Mouse (Mus musculus): Measurements from ENCODE around the gene Mrpl40.

Mrpl40 gene

DNA sequence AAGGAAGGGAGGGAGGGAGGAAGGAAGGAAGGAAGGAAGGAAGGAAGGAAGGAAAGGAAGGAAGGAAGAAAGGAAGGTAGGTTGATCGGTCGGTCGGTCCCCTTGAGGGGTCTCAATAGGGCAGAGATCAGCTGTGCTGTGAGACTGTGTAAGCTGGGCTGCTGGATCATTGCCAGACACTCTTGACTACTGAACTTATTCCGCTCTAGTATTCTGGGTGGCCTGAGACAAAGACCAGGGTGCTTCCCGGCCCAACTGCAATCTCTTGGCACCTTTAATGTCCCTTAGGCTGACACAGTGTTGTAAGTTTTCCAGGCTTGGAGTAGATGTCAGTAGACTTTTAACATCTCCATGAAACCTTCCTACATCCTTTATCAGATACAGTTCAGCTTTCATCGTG, 47.6 kb downstream of the Mrpl40 start:
- no peak for DNase-seq (ENCODE audit: low spot score in 2 of 2)

DNA sequence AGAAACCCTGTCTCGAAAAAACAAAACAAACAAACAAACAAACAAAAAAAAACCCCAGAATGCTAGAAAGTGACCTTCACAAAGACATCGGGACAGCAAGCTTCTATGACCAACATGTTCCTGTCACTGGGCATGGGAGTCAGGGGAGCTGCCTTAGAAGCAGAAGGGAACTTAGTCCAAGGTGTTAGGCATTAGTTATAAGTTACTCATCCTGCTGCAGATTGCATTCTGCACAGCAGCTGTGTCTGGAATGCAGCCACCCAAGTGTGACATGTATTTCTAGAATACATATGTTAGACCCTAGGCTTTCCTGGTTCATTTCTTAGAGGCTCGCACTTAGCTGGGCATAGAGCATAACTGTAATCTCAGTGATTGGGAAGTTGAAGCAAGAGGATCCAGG, 48.0 kb downstream of the Mrpl40 start:
- DNase-seq (ENCODE audit: low spot score in 2 of 2): no peak

DNA sequence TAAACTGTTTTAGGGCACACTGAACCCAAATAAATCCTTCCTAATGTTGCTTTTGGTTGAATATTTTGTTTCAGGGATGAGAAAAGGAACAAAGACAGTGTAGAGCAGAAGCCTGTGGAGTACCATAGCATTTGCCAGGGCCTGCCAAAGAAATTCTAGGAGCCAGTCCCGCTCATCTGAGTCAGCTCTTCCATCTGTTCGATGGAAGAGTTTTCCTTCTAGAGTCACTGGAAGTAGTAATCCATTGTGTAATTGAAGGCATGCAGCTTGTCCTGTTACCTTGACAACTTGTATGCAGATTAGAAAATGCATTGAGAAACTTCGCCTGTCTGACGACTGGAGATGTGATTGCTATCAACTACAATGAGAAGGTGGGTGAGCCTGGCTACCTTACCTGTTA, 53.7 kb downstream of the Mrpl40 start:
- no peak for DNase-seq (ENCODE audit: low spot score in 2 of 2)

DNA sequence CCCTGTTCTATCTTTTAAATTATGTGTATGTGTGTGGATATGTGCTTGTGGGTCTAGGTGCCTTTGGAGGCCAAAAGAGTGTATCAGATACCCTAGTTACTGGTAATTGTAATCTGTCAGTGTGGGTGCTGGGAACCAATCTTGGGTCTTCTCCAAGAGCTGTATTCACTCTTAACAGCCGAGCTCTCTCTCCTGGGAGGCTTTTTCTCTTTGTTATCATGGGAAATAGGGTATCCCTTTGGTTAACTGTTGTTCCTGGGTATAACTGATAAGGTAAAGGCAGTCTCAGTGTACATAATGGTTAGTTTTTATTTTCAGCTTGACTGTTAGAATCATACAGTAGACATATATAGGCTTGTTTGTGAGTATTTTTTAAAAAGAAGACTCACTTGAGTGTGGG, 54.3 kb downstream of the Mrpl40 start:
- no peak for DNase-seq (ENCODE audit: low spot score in 2 of 2)
